Mouse (Mus musculus): Measurements from ENCODE around the gene Slf2. TPM values are rescaled to one million over a fixed set of nuclear protein-coding genes. Genes with fewer than 3 reads are reported as not detected.

The Slf2 gene
- polyA plus RNA-seq, 1 experiment from 2014 or later, result 17.7 TPM

DNA sequence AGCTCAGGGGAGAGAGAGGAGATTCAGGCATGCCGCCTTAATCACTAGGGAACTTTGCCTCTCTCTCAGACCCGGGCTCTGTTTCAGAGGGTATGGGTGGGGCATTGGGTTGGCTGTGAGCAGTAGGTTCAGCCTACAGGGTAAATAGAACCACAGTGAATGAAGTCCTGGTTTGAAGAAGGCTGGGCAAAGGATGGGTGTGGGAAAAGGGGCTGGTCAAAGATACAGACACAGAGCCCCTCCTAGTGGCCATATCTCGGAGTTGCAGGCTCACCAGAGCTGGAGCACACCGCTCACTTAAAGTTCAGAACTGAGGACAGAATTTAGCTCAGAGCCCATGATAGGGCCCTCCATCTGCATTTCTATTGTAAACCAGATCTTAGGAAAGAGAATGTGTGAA, 100.8 kb downstream of the Slf2 start:
- 27% methylated on average over 4 of the region's 4 CpGs for WGBS (ENCODE audit: missing documents)
- Histone ChIP-seq H3K4me3 (ENCODE audit: inconsistent target) (no peak overlapping the region), H3K36me3 (ENCODE audit: inconsistent target) (no peaks in the 10 kb centered on the region), H3K27ac (no peak overlapping the region), H3K79me2 (ENCODE audit: inconsistent target) (no peaks in the 10 kb centered on the region)

Other genes starting within 250 kb of the Slf2 start
- not detected in 3 replicates for gene Pax2, start 175.1 kb upstream of the Slf2 start, polyA plus RNA-seq (2018)
- gene Sema4g, start 58.0 kb downstream of the Slf2 start, polyA plus RNA-seq (2018), result 0.04 TPM in 1 of 3 replicates, not detected in the others
- 3.0 to 4.7 TPM (median 4.3 TPM) in 3 replicates for gene Twnk, start 74.5 kb downstream of the Slf2 start, polyA plus RNA-seq (2018)
- 29.1 to 41.9 TPM (median 39.7 TPM) in 3 replicates for gene Mrpl43, start 75.3 kb downstream of the Slf2 start, polyA plus RNA-seq (2018)
- 1.4 to 4.7 TPM (median 2.3 TPM) in 3 replicates for gene Lzts2, start 83.3 kb downstream of the Slf2 start, polyA plus RNA-seq (2018)
- gene Pdzd7, start 114.6 kb downstream of the Slf2 start, polyA plus RNA-seq (2018), result not detected in 3 replicates
- 27.6 to 39.5 TPM (median 34.8 TPM) in 3 replicates for gene Sfxn3, start 116.4 kb downstream of the Slf2 start, polyA plus RNA-seq (2018)
- 0.10 to 0.33 TPM in 2 of 3 replicates, not detected in the other for gene Kazald1, start 144.1 kb downstream of the Slf2 start, polyA plus RNA-seq (2018)
- not detected in 3 replicates for gene Tlx1, start 219.5 kb downstream of the Slf2 start, polyA plus RNA-seq (2018)

Measured in macrophage (primary cell).